Mouse (Mus musculus) megakaryocyte, embryonic 14.5 days (primary cell): ENCODE data around the gene Cep135. TPM values are rescaled to one million over a fixed set of nuclear protein-coding genes. Genes with fewer than 3 reads are reported as not detected.
A peak's percentile ranks its signal among the peaks of the same experiment; 100 is the strongest.

Experiments
- H3K27me3 ChIP-seq: replicated peaks from 2 replicates; pipeline ENCODE3; 2012; ENCODE audit warnings: inconsistent platforms
- H3K36me3 ChIP-seq: replicated peaks from 2 replicates; pipeline ENCODE3; 2012; ENCODE audit warnings: low read length, inconsistent platforms, mixed read lengths
- H3K4me1 ChIP-seq: 2 replicates; pipeline ENCODE4 v1.6.1; 2012; ENCODE audit warnings: inconsistent platforms
- H3K4me3 ChIP-seq: replicated peaks from 2 replicates; pipeline ENCODE3; 2012; ENCODE audit warnings: moderate library complexity, mild to moderate bottlenecking, inconsistent platforms
- H3K9me3 ChIP-seq: 2 replicates; pipeline ENCODE4 v1.6.1; 2012; ENCODE audit warnings: inconsistent platforms
- FLI1 ChIP-seq: IDR thresholded peaks from 2 replicates; pipeline ENCODE4 v1.6.1; 2012; ENCODE audit warnings: low read length, inconsistent platforms, mixed read lengths
- GATA1 ChIP-seq: IDR thresholded peaks from 3 replicates; pipeline ENCODE4 v1.6.1; 2012; ENCODE audit warnings: mixed read lengths, low read length, inconsistent platforms, borderline replicate concordance
- polyA plus RNA-seq: library from polyadenylated mRNA; stranded (reverse); fragments of >175 nt; gene quantifications from 2 replicates; pipeline ENCODE4 v1.2.3, GENCODE M21; 2012; ENCODE audit warnings: low replicate concordance; ENCODE audit not compliant: insufficient read depth

Cep135 gene
- polyA plus RNA-seq, 1 experiment, result 2.4 TPM

- Histone ChIP-seq H3K27me3 (no peaks in the 10 kb centered on the region), H3K9me3 (peaks cover 10% of the 10 kb centered on the region; the same call in 1 of the 2 replicates), H3K4me3 (no peak overlapping the region), H3K4me1 (peaks cover 66% of the 10 kb centered on the region), H3K36me3 (peaks cover 53% of the 10 kb centered on the region)
- TF ChIP-seq GATA1, result no peak
- no peak for TF ChIP-seq FLI1
Measured at GRCm38 (mm10) chr5:76680959-76681358, 92.5 kb downstream of the Cep135 start.

GRCm38 (mm10) chr5:76681895-76682656, 93.6 kb downstream of the Cep135 start:
- peaks cover 66% of the 10 kb centered on the region for H3K4me1 ChIP-seq
- no peaks in the 10 kb centered on the region for H3K27me3 ChIP-seq

GRCm38 (mm10) chr5:76683455-76683854, 95.0 kb downstream of the Cep135 start:
- no peak for TF ChIP-seq FLI1
- TF ChIP-seq GATA1, result no peak
- Histone ChIP-seq H3K4me1 (peaks cover 75% of the 10 kb centered on the region), H3K9me3 (peaks cover 10% of the 10 kb centered on the region; the same call in 1 of the 2 replicates), H3K36me3 (peaks cover 47% of the 10 kb centered on the region), H3K27me3 (no peaks in the 10 kb centered on the region), H3K4me3 (no peak overlapping the region)

More at GRCm38 (mm10) chr5:76681895-76682656, 93.6 kb downstream of the Cep135 start:
- H3K9me3 ChIP-seq, result peaks cover 10% of the 10 kb centered on the region; the same call in 1 of the 2 replicates
- H3K36me3 ChIP-seq, result peaks cover 50% of the 10 kb centered on the region
- H3K4me3 ChIP-seq, result no peak overlapping the region
- TF ChIP-seq FLI1 (no peak), GATA1 (no peak)

GRCm38 (mm10) chr5:76684658-76685605, 96.4 kb downstream of the Cep135 start:
- Histone ChIP-seq H3K9me3 (0 out of 2 replicates have a peak, but pooled peaks cover 5% of the 10 kb centered on the region), H3K36me3 (peaks cover 39% of the 10 kb centered on the region), H3K27me3 (no peaks in the 10 kb centered on the region), H3K4me3 (no peak overlapping the region), H3K4me1 (peaks cover 79% of the 10 kb centered on the region)
- no peak for TF ChIP-seq GATA1
- no peak for TF ChIP-seq FLI1

- Histone ChIP-seq H3K9me3 (no peaks in the 10 kb centered on the region), H3K36me3 (peaks cover 48% of the 10 kb centered on the region), H3K4me3 (peak overlapping the region; percentile 69), H3K27me3 (no peaks in the 10 kb centered on the region), H3K4me1 (peaks cover 77% of the 10 kb centered on the region)
- no peak for TF ChIP-seq FLI1
- TF ChIP-seq GATA1, result no peak
Measured at GRCm38 (mm10) chr5:76687961-76688600, 99.6 kb downstream of the Cep135 start.

GRCm38 (mm10) chr5:76688643-76689042, 100.1 kb downstream of the Cep135 start:
- TF ChIP-seq FLI1, result no peak
- no peak for TF ChIP-seq GATA1
- no peaks in the 10 kb centered on the region for H3K9me3 ChIP-seq
- H3K27me3 ChIP-seq, result no peaks in the 10 kb centered on the region
- H3K4me1 ChIP-seq, result peaks cover 80% of the 10 kb centered on the region
- peak overlapping the region; percentile 69 for H3K4me3 ChIP-seq
- peaks cover 53% of the 10 kb centered on the region for H3K36me3 ChIP-seq

- Histone ChIP-seq H3K27me3 (no peaks in the 10 kb centered on the region), H3K4me3 (peak overlapping the region; percentile 59), H3K9me3 (peaks cover 10% of the 10 kb centered on the region), H3K36me3 (peaks cover 60% of the 10 kb centered on the region), H3K4me1 (peaks cover 75% of the 10 kb centered on the region)
- no peak for TF ChIP-seq FLI1
- TF ChIP-seq GATA1, result no peak
Measured at GRCm38 (mm10) chr5:76690177-76690593, 101.7 kb downstream of the Cep135 start.

GRCm38 (mm10) chr5:76691251-76691650, 102.8 kb downstream of the Cep135 start:
- Histone ChIP-seq H3K27me3 (no peaks in the 10 kb centered on the region), H3K9me3 (peaks cover 18% of the 10 kb centered on the region), H3K36me3 (peaks cover 65% of the 10 kb centered on the region), H3K4me3 (no peak overlapping the region), H3K4me1 (peaks cover 64% of the 10 kb centered on the region)
- TF ChIP-seq GATA1 (no peak), FLI1 (no peak)

DNA sequence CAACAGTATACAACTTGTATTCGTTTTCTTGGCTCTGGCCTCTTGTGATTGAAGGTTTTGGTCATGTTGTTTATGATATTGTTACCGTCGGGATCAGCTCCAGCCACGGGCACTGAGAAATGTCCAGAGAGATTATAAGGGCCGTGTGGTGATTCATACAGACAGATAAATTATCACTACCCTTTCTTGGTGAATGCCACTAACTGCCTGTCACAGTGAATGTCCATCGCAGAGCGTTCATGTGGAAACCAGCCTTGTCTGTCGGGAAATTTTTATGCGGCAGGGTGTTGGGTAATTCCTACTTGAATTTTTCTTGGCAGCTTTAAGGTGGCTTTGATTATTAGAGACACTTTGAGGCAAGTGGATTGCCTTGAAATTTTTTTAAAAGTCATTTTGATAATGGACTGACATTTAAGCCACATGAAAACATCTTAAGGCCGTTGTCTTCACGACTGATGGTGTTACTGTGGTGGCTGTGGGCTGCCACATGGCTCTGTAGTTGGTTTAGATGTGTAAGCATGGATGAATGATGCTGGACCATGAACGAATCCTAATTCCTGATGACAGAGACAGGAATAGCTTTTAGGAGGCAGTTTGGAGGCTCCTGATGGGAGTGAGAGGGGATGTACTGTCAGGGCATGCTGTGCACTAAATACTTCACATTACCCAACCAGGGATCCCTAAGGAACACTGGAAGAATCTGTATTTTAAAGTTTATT, 103.4 kb downstream of the Cep135 start:
- H3K9me3 ChIP-seq, result peaks cover 18% of the 10 kb centered on the region
- no peak overlapping the region for H3K4me3 ChIP-seq
- TF ChIP-seq FLI1 (no peak), GATA1 (no peak)
- H3K4me1 ChIP-seq, result peaks cover 59% of the 10 kb centered on the region
- peaks cover 63% of the 10 kb centered on the region for H3K36me3 ChIP-seq
- H3K27me3 ChIP-seq, result no peaks in the 10 kb centered on the region

Other genes with a start within 250 kb of the Cep135 start
- not detected in 2 replicates for gene Nmu, start 224.9 kb upstream of the Cep135 start, polyA plus RNA-seq
- not detected in 2 replicates for gene Gm7271, start 104.7 kb upstream of the Cep135 start, polyA plus RNA-seq
- gene Exoc1, start 59.4 kb upstream of the Cep135 start, polyA plus RNA-seq, result 1.2 TPM in 1 of 2 replicates, not detected in the other
- gene C530008M17Rik, start 67.8 kb downstream of the Cep135 start, polyA plus RNA-seq, result 39.8 and 42.0 TPM in 2 replicates